In the genomic region with DNA sequence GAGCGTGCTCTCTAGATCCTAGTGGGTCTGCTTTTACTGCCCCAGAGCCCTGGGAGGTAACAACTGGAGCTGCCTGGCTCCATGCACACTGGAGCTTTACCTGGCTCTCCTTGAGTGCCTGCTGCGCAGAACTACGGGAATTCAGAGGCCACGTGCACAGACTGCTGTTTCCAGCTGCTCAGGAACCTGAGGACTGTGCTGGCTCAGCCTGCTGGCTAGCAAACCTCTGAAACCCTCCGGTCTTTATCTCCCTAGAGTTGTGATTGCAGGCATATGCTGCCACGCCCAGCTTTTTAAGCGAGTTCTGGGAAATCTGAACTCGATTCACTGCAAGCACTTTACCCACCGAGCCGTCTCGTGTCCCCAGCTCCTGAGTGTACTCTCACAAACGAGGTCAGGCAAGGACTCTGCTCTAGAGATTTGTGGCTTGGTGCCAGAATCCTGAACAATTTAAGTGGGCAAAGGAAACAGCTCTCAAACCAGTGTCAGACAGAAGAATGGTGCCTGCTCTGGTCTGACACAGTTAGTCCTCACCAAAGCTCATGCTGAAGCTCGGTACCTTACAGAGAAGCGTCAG, we compare ENCODE assay signal across 19 mouse cellular contexts. TPM values are rescaled to one million over a fixed set of nuclear protein-coding genes. Genes with fewer than 3 reads are reported as not detected.
DNase-seq lines count a peak whose midpoint lies in the region; ATAC-seq lines count a peak whose summit lies in the region.
"Had no signal": no experiment of that assay in that cellular context is flagged by ENCODE, and none has a peak within 500 bp of the region (broad histone marks: within the 10 kb centered on the region; RNA-seq: fewer than 3 reads in every experiment).

No protein-coding gene starts in this region.

- H3K9me3 ChIP-seq in kidney, embryonic 15.5 days (replicated peaks): no peaks in the 10 kb centered on the region
- H3K9me3 ChIP-seq: heart, embryonic 15.5 days had no signal

- H3K36me3 ChIP-seq in kidney, embryonic 15.5 days: no peaks in the 10 kb centered on the region
- H3K36me3 ChIP-seq: heart, embryonic 15.5 days had no signal

- peaks cover 37% of the 10 kb centered on the region for H3K27me3 ChIP-seq in kidney, embryonic 15.5 days

- intact Hi-C loops in heart, postnatal 14 days (cut with DNase I): no loop called here

- 70% methylated on average over 14 of the region's 14 CpGs for WGBS in kidney, embryonic 15.5 days

- no peak overlapping the region for H3K4me3 ChIP-seq in kidney, embryonic 15.5 days (replicated peaks)
- H3K4me3 ChIP-seq: heart, embryonic 15.5 days had no signal

- no peak overlapping the region for H3K27ac ChIP-seq in kidney, embryonic 15.5 days
- H3K27ac ChIP-seq: heart, embryonic 15.5 days had no signal

- H3K9ac ChIP-seq in kidney, embryonic 15.5 days: no peak overlapping the region
- H3K9ac ChIP-seq: heart, embryonic 15.5 days; liver, postnatal 0 days had no signal

- no peak for ATAC-seq in kidney, embryonic 15.5 days (replicated peaks; ENCODE audit: low FRiP score)
- ATAC-seq: forebrain, embryonic 16.5 days; liver, postnatal 0 days had no signal

- no peak overlapping the region for H3K4me2 ChIP-seq in kidney, embryonic 15.5 days
- H3K4me2 ChIP-seq: heart, embryonic 15.5 days had no signal

- peak; percentile 22 to 24 for DNase-seq in cerebellum, postnatal 10 days
- no peak for DNase-seq in cerebellum, adult 11-12 months
- DNase-seq in kidney, adult 9 months: peak; percentile 9
- DNase-seq in heart, postnatal 14 days: peak; percentile 3 to 42
- DNase-seq in lung, postnatal 25 days (ENCODE audit: low spot score): peak; percentile 38
- no peak for DNase-seq in c-Kit-positive CD71-positive TER-119-positive erythroid progenitor cells, embryonic 14.5 days (ENCODE audit: low spot score)
- no peak for DNase-seq in frontal cortex, postnatal 25 days (ENCODE audit: low spot score in 2 of 2)
- DNase-seq: adrenal gland, postnatal 25 days; cerebellum, adult 2 months; liver, postnatal 0 days had no signal

- no peaks in the 10 kb centered on the region for H3K4me1 ChIP-seq in kidney, embryonic 15.5 days

RNA-seq across cellular contexts. Expression of gene H2al1a, which starts 10.7 kb away (rescaled TPM):
- polyA plus RNA-seq in kidney, embryonic 15.5 days (2015; fragmentation: Nextera tagmentation; extraction: Ambion mirVana): not detected in 2 replicates
- not detected for total RNA-seq in heart, postnatal 14 days (2021)
- total RNA-seq: adrenal gland, postnatal 25 days; layer of hippocampus, adult 18-20 months; MEL; monocyte, adult 5-6 weeks had no signal
- polyA plus RNA-seq: cerebellum, adult 2 months; embryonic facial prominence, embryonic 11.5 days; forebrain, embryonic 16.5 days; heart, embryonic 15.5 days; limb, embryonic 11.5 days; liver, postnatal 0 days; small intestine, adult 2 months had no signal

RNA-seq across cellular contexts. Expression of gene H2al1b, which starts 13.8 kb away (rescaled TPM):
- not detected in 2 replicates for polyA plus RNA-seq in kidney, embryonic 15.5 days (2015; fragmentation: Nextera tagmentation; extraction: Ambion mirVana)
- total RNA-seq in heart, postnatal 14 days (2021): not detected
- total RNA-seq: adrenal gland, postnatal 25 days; layer of hippocampus, adult 18-20 months; MEL; monocyte, adult 5-6 weeks had no signal
- polyA plus RNA-seq: cerebellum, adult 2 months; embryonic facial prominence, embryonic 11.5 days; forebrain, embryonic 16.5 days; heart, embryonic 15.5 days; limb, embryonic 11.5 days; liver, postnatal 0 days; small intestine, adult 2 months had no signal

RNA-seq across cellular contexts. Expression of gene H2al1c, which starts 17.1 kb away (rescaled TPM):
- polyA plus RNA-seq in kidney, embryonic 15.5 days (2015; fragmentation: Nextera tagmentation; extraction: Ambion mirVana): not detected in 2 replicates
- total RNA-seq in heart, postnatal 14 days (2021): not detected
- total RNA-seq: adrenal gland, postnatal 25 days; layer of hippocampus, adult 18-20 months; MEL; monocyte, adult 5-6 weeks had no signal
- polyA plus RNA-seq: cerebellum, adult 2 months; embryonic facial prominence, embryonic 11.5 days; forebrain, embryonic 16.5 days; heart, embryonic 15.5 days; limb, embryonic 11.5 days; liver, postnatal 0 days; small intestine, adult 2 months had no signal

RNA-seq across cellular contexts. Expression of gene H2al1d, which starts 20.2 kb away (rescaled TPM):
- not detected in 2 replicates for polyA plus RNA-seq in kidney, embryonic 15.5 days (2015; fragmentation: Nextera tagmentation; extraction: Ambion mirVana)
- total RNA-seq in heart, postnatal 14 days (2021): not detected
- total RNA-seq: adrenal gland, postnatal 25 days; layer of hippocampus, adult 18-20 months; MEL; monocyte, adult 5-6 weeks had no signal
- polyA plus RNA-seq: cerebellum, adult 2 months; embryonic facial prominence, embryonic 11.5 days; forebrain, embryonic 16.5 days; heart, embryonic 15.5 days; limb, embryonic 11.5 days; liver, postnatal 0 days; small intestine, adult 2 months had no signal

RNA-seq across cellular contexts. Expression of gene H2al1e, which starts 23.3 kb away (rescaled TPM):
- not detected in 2 replicates for polyA plus RNA-seq in kidney, embryonic 15.5 days (2015; fragmentation: Nextera tagmentation; extraction: Ambion mirVana)
- not detected for total RNA-seq in heart, postnatal 14 days (2021)
- total RNA-seq: adrenal gland, postnatal 25 days; layer of hippocampus, adult 18-20 months; MEL; monocyte, adult 5-6 weeks had no signal
- polyA plus RNA-seq: cerebellum, adult 2 months; embryonic facial prominence, embryonic 11.5 days; forebrain, embryonic 16.5 days; heart, embryonic 15.5 days; limb, embryonic 11.5 days; liver, postnatal 0 days; small intestine, adult 2 months had no signal

Comparison
In these comparisons a context has a peak if more than half of its experiments do, and no peak if none do; other contexts are left out.
1. DNase-seq: peak in cerebellum, postnatal 10 days (2 of 2), kidney, adult 9 months (single experiment), heart, postnatal 14 days (2 of 2) and lung, postnatal 25 days (single experiment); none in cerebellum, adult 11-12 months (single experiment), c-Kit-positive CD71-positive TER-119-positive erythroid progenitor cells, embryonic 14.5 days (single experiment) and frontal cortex, postnatal 25 days (0 of 2).